Mouse (Mus musculus) layer of hippocampus, adult 8-10 months (tissue): ENCODE results near the gene Ifnar2. TPM values are rescaled to one million over a fixed set of nuclear protein-coding genes. Genes with fewer than 3 reads are reported as not detected.

Experiments used
- DNase-seq, 2 experiments: peaks; one replicate each; pipeline ENCODE4 v3.0.0; 2022; ENCODE audit warnings: low spot score in 2 of 2
- total RNA-seq, 4 experiments: library from RNA; stranded (reverse); gene quantifications; 2 replicates each; pipeline ENCODE4 v1.2.4; 2022

Ifnar2 gene
- total RNA-seq, 4 experiments from 2014 or later = 21.3 to 48.8 (median 34.5) TPM

- no peak for DNase-seq
Observed at GRCm38 (mm10) chr16:91391421-91391820, 18.8 kb downstream of the Ifnar2 start, which contains the start of gene Gm21970. Gene Gm21970, plus strand, starts transcription at chr16:91391721.

DNA sequence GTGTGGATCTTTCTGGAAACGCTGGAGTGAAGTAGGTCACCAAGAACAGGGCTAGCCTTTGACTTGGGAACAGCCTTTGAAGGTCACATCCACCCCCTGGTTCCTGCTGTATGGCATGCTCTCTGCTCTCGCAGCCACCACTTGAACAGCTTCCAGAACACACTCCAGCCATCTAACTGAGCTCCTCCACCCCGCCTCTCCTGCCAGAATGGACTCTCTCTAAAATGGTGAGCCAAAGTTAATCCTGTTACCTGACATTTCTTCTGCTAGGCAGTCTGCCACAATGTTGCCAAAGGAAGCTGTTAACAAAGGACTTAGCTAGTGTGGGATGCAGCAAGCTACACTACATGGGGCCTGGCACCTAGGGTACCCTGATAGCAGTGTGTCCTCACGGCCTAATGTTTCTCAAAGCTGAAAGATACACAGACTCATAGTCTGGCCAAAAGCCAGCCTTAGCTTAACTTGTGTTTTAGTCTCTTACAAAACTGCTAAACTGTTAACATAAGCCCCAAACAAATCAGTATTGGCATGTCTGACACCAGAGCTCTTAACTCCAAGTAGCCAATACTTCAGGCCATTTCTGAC is 22.3 kb downstream of the Ifnar2 start:
- no peak for DNase-seq

- peak; percentile 40 to 43 for DNase-seq
Observed at GRCm38 (mm10) chr16:91395633-91396392, 23.2 kb downstream of the Ifnar2 start.

DNA sequence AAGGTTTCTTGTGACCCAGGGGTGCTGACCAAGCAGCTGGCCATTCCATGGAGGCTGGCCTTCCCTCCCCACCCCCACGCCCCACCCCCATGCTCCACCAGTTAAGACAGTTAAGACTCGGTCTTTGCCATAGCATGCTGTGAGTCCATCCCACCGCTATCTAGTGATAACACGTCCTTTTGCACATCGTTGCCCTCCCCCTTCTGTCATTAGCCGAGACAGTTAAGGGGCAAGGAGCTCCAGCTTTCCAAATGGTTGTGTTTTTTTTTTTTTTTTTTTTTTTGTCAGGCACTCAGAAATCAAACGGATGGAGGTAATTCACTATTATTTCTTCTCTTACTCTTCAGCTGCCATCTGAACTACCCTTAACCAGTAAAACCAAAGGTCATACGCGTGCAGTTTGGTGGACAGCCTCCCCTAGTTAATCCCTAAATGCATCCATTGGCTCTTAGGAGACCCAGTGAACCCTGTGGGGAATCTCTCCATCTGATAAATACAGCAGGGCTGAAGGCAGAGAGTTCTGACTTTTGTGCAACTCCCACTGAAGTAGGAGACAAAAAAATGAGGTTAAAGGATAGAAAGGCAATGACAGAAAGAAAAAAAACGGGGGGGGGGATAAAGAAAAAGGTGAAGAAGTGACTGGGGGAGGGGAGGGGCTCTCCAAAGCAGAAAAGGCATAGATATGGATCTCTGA is 24.4 kb downstream of the Ifnar2 start:
- DNase-seq = no peak

- DNase-seq = no peak
Observed at GRCm38 (mm10) chr16:91398030-91398429, 25.4 kb downstream of the Ifnar2 start.

DNA sequence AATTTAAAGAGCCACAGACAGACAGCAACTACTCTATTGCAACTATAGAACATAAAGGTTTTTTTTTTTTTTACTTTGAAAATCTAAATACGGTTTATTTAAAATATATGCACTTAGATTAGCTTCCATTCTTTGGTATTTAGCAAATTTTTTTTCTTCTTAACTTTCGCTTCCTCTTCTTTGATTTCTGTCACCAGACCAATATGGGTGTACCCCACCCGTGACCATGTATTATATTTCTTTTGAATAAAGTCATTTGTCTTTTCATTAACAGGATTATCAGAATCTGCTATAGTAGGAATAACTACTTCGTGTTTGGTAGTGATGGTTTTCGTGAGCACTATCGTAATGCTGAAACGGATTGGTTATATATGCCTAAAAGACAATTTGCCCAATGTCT is 26.4 kb downstream of the Ifnar2 start:
- DNase-seq = no peak

- DNase-seq = no peak
Observed at GRCm38 (mm10) chr16:91401569-91402165, 29.1 kb downstream of the Ifnar2 start.

DNA sequence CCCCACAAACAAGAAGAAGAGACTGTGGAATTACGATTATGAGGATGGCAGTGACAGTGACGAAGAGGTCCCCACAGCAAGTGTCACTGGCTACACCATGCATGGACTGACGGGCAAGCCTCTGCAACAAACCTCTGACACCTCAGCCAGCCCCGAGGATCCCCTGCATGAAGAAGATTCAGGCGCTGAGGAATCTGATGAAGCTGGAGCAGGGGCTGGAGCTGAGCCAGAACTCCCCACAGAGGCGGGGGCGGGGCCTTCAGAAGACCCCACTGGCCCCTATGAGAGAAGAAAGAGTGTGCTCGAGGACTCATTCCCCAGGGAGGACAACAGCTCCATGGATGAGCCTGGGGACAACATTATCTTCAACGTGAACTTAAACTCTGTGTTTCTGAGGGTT is 31.2 kb downstream of the Ifnar2 start:
- DNase-seq = no peak

GRCm38 (mm10) chr16:91404187-91404586 is 31.6 kb downstream of the Ifnar2 start:
- no peak for DNase-seq

GRCm38 (mm10) chr16:91404828-91405577 is 32.4 kb downstream of the Ifnar2 start:
- DNase-seq = no peak

GRCm38 (mm10) chr16:91405640-91406584 is 33.3 kb downstream of the Ifnar2 start, which contains the start of gene Il10rb:
Gene Il10rb, plus strand, starts transcription at chr16:91406164.
- DNase-seq = peak in 1 of 2 experiments; percentile 21

DNA sequence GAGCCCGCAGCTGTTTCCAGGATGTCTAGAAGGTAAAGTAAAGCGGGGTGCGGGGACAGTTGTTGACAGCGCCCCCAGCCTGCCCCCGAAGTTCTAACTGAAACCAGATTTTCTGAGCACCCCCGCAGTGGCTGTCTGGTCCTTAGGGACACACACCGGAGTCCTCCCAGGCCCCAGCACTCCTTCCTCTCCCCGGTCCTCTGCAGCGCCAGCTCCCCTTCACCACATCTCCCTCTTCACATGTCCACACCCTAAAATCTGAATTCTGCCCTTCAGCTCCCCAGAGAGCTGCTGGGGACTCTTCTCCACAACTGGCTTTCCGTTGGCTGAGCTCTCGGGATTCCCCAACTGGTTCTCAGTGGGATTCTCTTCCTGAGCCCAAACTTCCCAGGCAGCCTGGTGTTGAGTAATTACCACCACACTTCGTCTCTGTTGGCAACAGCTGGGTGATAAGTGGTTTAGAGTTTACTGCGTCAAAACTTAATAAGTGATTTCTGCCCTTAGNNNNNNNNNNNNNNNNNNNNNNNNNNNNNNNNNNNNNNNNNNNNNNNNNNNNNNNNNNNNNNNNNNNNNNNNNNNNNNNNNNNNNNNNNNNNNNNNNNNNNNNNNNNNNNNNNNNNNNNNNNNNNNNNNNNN is 34.1 kb downstream of the Ifnar2 start:
- DNase-seq = no peak

- DNase-seq = no peak
Observed at GRCm38 (mm10) chr16:91413102-91413844, 40.7 kb downstream of the Ifnar2 start.

DNA sequence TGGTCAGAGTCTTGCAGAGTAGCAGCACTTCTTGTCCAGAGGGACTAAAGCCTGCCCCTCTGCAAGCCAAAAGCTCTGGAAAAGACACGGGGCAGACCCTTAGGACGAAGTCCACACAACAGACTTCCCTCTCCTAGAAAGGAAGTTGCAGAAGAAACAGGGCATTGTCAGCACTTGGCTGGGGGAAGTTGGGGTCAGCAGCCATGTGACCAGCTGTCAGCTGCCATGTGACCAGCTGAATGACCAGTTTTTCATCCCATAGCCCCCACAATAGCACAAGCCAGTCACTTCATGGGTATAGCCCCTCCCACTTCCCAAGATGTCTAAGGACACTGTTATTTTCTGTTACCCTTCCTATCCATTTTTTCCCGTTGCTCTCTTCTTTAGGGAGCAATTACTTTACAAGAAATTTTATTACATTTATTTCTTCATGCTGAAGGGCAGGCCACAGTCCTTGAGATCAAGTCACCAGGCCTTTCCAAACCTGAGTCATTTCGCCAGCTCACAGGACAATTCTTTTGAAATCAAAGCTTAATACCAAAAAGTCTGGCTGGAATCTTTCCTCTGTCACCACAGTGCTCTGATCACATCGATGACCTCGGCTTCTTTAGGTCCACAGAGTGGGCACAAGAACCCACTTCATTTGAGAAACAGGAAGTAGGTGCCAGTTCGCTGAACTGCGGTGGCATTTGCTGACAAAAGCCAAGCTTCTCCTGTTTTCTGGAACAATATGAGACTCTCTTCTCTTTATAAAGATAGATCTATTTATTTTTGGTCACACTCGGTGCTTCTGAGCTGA is 43.0 kb downstream of the Ifnar2 start:
- no peak for DNase-seq

DNA sequence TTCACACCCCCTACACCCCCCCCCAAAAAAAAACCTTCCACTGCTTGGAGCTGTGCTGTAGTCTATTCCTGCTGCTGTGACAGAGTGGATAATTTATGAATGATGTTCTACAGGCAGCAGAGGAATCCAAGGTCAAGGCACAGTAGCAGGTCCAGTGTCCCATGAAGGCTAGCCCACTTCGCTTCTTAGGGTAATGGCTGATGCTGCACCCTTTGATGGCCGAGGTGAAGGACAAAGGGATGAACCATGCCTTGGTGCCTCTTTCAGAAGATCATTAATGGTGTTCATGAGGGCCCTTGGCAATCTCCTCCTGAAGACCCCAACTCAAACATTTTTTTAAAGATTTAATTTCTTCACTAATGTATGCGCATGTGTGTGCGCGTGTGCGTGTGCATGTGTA is 43.8 kb downstream of the Ifnar2 start:
- DNase-seq = no peak

GRCm38 (mm10) chr16:91416938-91417337 is 44.4 kb downstream of the Ifnar2 start:
- DNase-seq = no peak

DNA sequence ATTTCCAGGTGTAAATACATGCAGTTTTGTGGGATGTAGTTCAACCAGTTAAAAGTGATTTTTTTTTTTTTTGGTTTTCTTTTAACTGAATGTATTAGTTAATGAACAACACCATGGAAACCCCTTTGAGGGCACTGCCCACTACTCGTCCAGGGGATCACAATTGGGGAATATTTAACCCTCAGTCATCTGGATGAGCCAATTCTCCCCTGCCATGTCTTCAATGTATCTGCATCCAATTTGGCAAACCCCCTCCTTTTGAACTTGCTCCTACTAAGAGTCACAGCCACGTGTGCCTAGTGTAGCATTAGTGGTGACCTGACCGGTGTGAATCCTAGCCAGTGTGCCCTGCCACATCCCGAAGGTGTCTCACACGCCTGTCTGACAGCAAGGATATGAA is 45.9 kb downstream of the Ifnar2 start:
- no peak for DNase-seq

DNA sequence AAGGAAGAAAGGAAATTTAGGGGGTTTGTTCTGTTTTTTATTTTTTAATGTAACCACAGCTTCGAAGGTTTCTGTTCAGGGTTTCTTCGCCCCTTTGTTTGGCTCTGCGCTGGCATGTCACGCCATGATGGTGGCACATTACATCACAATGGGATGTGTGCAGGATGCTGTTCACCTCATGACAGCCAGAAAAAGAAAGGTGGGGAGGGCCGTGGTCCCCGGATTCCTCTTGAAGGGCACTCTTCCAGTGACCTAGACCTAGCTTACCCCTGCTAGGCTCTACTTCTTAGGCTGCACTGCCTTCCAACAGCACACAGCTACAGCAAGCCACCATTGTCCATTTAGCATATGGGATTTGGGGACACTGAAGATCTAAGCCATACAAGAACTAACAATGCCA is 53.2 kb downstream of the Ifnar2 start:
- DNase-seq = no peak
